Mouse (Mus musculus) adrenal gland, postnatal 10 days (tissue): ENCODE data around the gene Polr3h. TPM values are rescaled to one million over a fixed set of nuclear protein-coding genes. Genes with fewer than 3 reads are reported as not detected.
A peak's percentile ranks its signal among the peaks of the same experiment; 100 is the strongest.

Source experiments
- DNase-seq: peaks from one replicate; pipeline ENCODE4 v3.0.0; 2021; ENCODE audit warnings: mixed read lengths
- total RNA-seq, 2 experiments: library from RNA; stranded (reverse); gene quantifications; 2 replicates each; pipeline ENCODE4 v1.2.3; 2021

Gene Polr3h
- total RNA-seq, 2 experiments from 2014 or later = 15.5 to 19.1 TPM

GRCm38 (mm10) chr15:81949476-81950131, 23.6 kb upstream of the Polr3h start:
- DNase-seq = no peak

GRCm38 (mm10) chr15:81949076-81949475, 23.0 kb upstream of the Polr3h start:
- no peak for DNase-seq

GRCm38 (mm10) chr15:81943176-81943749, 17.2 kb upstream of the Polr3h start:
- DNase-seq = no peak

GRCm38 (mm10) chr15:81941010-81941409, 15.0 kb upstream of the Polr3h start:
- DNase-seq = no peak

- no peak for DNase-seq
These were observed 14.2 kb upstream of the Polr3h start for GRCm38 (mm10) chr15:81940219-81940618.

- DNase-seq = no peak
These were observed 13.7 kb upstream of the Polr3h start for GRCm38 (mm10) chr15:81939774-81940173.

- no peak for DNase-seq
These were observed 13.2 kb upstream of the Polr3h start for GRCm38 (mm10) chr15:81939157-81939715.

- peak; percentile 70 for DNase-seq
These were observed 12.2 kb upstream of the Polr3h start for GRCm38 (mm10) chr15:81938246-81938645.

GRCm38 (mm10) chr15:81937098-81937972, 11.3 kb upstream of the Polr3h start:
- peak; percentile 72 for DNase-seq

- peak; percentile 75 for DNase-seq
These were observed 10.6 kb upstream of the Polr3h start, which contains the start of gene Csdc2 for GRCm38 (mm10) chr15:81936679-81937078. TSS of gene Csdc2 (plus strand) at chr15:81936759.

- no peak for DNase-seq
These were observed 10.0 kb upstream of the Polr3h start for GRCm38 (mm10) chr15:81935869-81936637.

- no peak for DNase-seq
These were observed 7.9 kb upstream of the Polr3h start for GRCm38 (mm10) chr15:81933986-81934385.

GRCm38 (mm10) chr15:81932951-81933470, 7.0 kb upstream of the Polr3h start:
- no peak for DNase-seq

GRCm38 (mm10) chr15:81928277-81928676, 2.2 kb upstream of the Polr3h start:
- DNase-seq = peak; percentile 70

- no peak for DNase-seq
These were observed 1.7 kb upstream of the Polr3h start for GRCm38 (mm10) chr15:81927741-81928140.

- no peak for DNase-seq
These were observed 394 bp upstream of the Polr3h start for GRCm38 (mm10) chr15:81926446-81926822.

GRCm38 (mm10) chr15:81924933-81925332, 1.1 kb downstream of the Polr3h start:
- DNase-seq = no peak

- DNase-seq = no peak
These were observed 4.8 kb downstream of the Polr3h start for GRCm38 (mm10) chr15:81921255-81921654.

- DNase-seq = no peak
These were observed 5.4 kb downstream of the Polr3h start for GRCm38 (mm10) chr15:81920546-81921217.

GRCm38 (mm10) chr15:81919062-81919461, 7.0 kb downstream of the Polr3h start:
- DNase-seq = no peak
